Mouse (Mus musculus): ENCODE data around the gene Iqck.

GRCm38 (mm10) chr7:118999857-119000256 lies 144.3 kb downstream of the Iqck start:
- no peak for TF ChIP-seq MAX (IDR thresholded peaks at IDR 0.05; ENCODE audit: low read length)
- TF ChIP-seq USF2 (conservative IDR thresholded peaks at IDR 0.05; ENCODE audit: low read depth, low read length) = no peak
- TF ChIP-seq CTCF (conservative IDR thresholded peaks at IDR 0.05 in 1 of 2, IDR thresholded peaks at IDR 0.05 in 1 of 2; ENCODE audit: low read depth in 2 of 2, low read length in 2 of 2) = no peak
- no peak for TF ChIP-seq RAD21 (IDR thresholded peaks at IDR 0.05; ENCODE audit: low read depth, low read length)
- TF ChIP-seq POLR2A (IDR thresholded peaks at IDR 0.05; ENCODE audit: low read depth, low read length) = no peak
